In genomic region chr1:128102251-128102640, GRCm38 (mm10) we compare ENCODE assay signal across 8 mouse cellular contexts. TPM values are rescaled to one million over a fixed set of nuclear protein-coding genes. Genes with fewer than 3 reads are reported as not detected.
DNase-seq lines count a peak whose midpoint lies in the region; ATAC-seq and TF ChIP-seq lines count a peak whose summit lies in the region.

No protein-coding gene starts in this region.

- peak overlapping the region; percentile 57 for H3K9ac ChIP-seq in forebrain, embryonic 15.5 days (replicated peaks)
- H3K9ac ChIP-seq in intestine, embryonic 14.5 days (ENCODE audit: low read length): peak overlapping the region; percentile 46
- H3K9ac ChIP-seq in liver, embryonic 14.5 days (replicated peaks): peak overlapping the region; percentile 71
- no peak overlapping the region for H3K9ac ChIP-seq in neural tube, embryonic 11.5 days (ENCODE audit: low read length)

- H3K4me2 ChIP-seq in forebrain, embryonic 15.5 days (replicated peaks): peak overlapping the region; percentile 59
- H3K4me2 ChIP-seq in intestine, embryonic 14.5 days (ENCODE audit: low read length): peak overlapping the region; percentile 53
- H3K4me2 ChIP-seq in liver, embryonic 14.5 days (ENCODE audit: low read depth): peak overlapping the region; percentile 77
- peak overlapping the region; percentile 47 for H3K4me2 ChIP-seq in neural tube, embryonic 11.5 days (ENCODE audit: low read depth)

- H3K9me3 ChIP-seq in forebrain, embryonic 15.5 days: no peaks in the 10 kb centered on the region
- no peaks in the 10 kb centered on the region for H3K9me3 ChIP-seq in intestine, embryonic 14.5 days (ENCODE audit: control insufficient read depth, low read length)
- H3K9me3 ChIP-seq in liver, embryonic 14.5 days (ENCODE audit: control insufficient read depth, low read length): no peaks in the 10 kb centered on the region
- no peaks in the 10 kb centered on the region for H3K9me3 ChIP-seq in neural tube, embryonic 11.5 days (ENCODE audit: control insufficient read depth, low read length)

- H3K27ac ChIP-seq in forebrain, embryonic 15.5 days (replicated peaks): peak overlapping the region; percentile 96
- peak overlapping the region; percentile 85; the same call in 1 of the 2 replicates for H3K27ac ChIP-seq in intestine, embryonic 14.5 days (ENCODE audit: low read depth)
- H3K27ac ChIP-seq in liver, embryonic 14.5 days: peak overlapping the region; percentile 86
- no peak overlapping the region for H3K27ac ChIP-seq in neural tube, embryonic 11.5 days (ENCODE audit: low read depth, low read length)

- no peak for TF ChIP-seq EP300 in liver, embryonic 14.5 days (IDR thresholded peaks at IDR 0.05; ENCODE audit: low read depth)

- H3K4me3 ChIP-seq in forebrain, embryonic 15.5 days: peak overlapping the region; percentile 67
- H3K4me3 ChIP-seq in intestine, embryonic 14.5 days (ENCODE audit: low read depth, low read length): peak overlapping the region; percentile 70
- H3K4me3 ChIP-seq in liver, embryonic 14.5 days (ENCODE audit: insufficient read depth in 1 of 2, low read depth in 2 of 2, low read length in 2 of 2): peak overlapping the region; percentile 99
- peak overlapping the region; percentile 89 for H3K4me3 ChIP-seq in neural tube, embryonic 11.5 days (ENCODE audit: low read depth, low read length)

- DNase-seq in kidney, adult 18-20 months: peak; percentile 64
- no peak for DNase-seq in kidney, adult 9 months
- peak; percentile 85 for DNase-seq in c-Kit-positive CD71-positive TER-119-positive erythroid progenitor cells, embryonic 14.5 days (ENCODE audit: low spot score)
- DNase-seq in intestine, embryonic 14.5 days (ENCODE audit: low spot score): peak; percentile 79
- peak in 2 of 3 experiments; percentile 75 to 79 for DNase-seq in liver, embryonic 14.5 days (ENCODE audit: low read depth in 3 of 3, low spot score in 3 of 3)
- peak; percentile 57 for DNase-seq in neural tube, embryonic 11.5 days (ENCODE audit: low spot score)
- DNase-seq in thymus, postnatal 14 days: peak; percentile 66

- TF ChIP-seq CTCF in liver, embryonic 14.5 days (IDR thresholded peaks at IDR 0.05; ENCODE audit: low read depth): no peak

- peak; percentile 21 for ATAC-seq in forebrain, embryonic 15.5 days (replicated peaks)
- ATAC-seq in intestine, embryonic 14.5 days (replicated peaks; ENCODE audit: low FRiP score, low TSS enrichment, low read depth): peak; percentile 57
- ATAC-seq in liver, embryonic 14.5 days (ENCODE audit: insufficient read depth): peak; percentile 39
- ATAC-seq in neural tube, embryonic 11.5 days (ENCODE audit: insufficient read depth, low FRiP score, low TSS enrichment): peak; percentile 36

- H3K36me3 ChIP-seq in forebrain, embryonic 15.5 days: no peaks in the 10 kb centered on the region
- H3K36me3 ChIP-seq in intestine, embryonic 14.5 days (ENCODE audit: control insufficient read depth, insufficient read depth, low read length): no peaks in the 10 kb centered on the region
- no peaks in the 10 kb centered on the region for H3K36me3 ChIP-seq in liver, embryonic 14.5 days (replicated peaks; ENCODE audit: control insufficient read depth, insufficient read depth, low read depth)
- no peaks in the 10 kb centered on the region for H3K36me3 ChIP-seq in neural tube, embryonic 11.5 days (ENCODE audit: control insufficient read depth, insufficient read depth, low read length)

- H3K4me1 ChIP-seq in forebrain, embryonic 15.5 days: peaks cover 25% of the 10 kb centered on the region
- peaks cover 9% of the 10 kb centered on the region; the same call in 1 of the 2 replicates for H3K4me1 ChIP-seq in intestine, embryonic 14.5 days (replicated peaks; ENCODE audit: control insufficient read depth, insufficient read depth, low read length)
- peaks cover 5 to 6% of the 10 kb centered on the region in 2 experiments for H3K4me1 ChIP-seq in liver, embryonic 14.5 days (replicated peaks; ENCODE audit: control insufficient read depth in 2 of 2, insufficient read depth in 2 of 2, low read length in 1 of 2)
- peaks cover 5% of the 10 kb centered on the region; the same call in 1 of the 2 replicates for H3K4me1 ChIP-seq in neural tube, embryonic 11.5 days (ENCODE audit: control insufficient read depth, insufficient read depth, low read length)

- WGBS in forebrain, embryonic 15.5 days: 0% methylated on average over 15 of the region's 15 CpGs
- WGBS in intestine, embryonic 14.5 days: under 1% methylated on average over 15 of the region's 15 CpGs
- under 1% methylated on average over 15 of the region's 15 CpGs for WGBS in liver, embryonic 14.5 days (ENCODE audit: insufficient replicate concordance)
- WGBS in neural tube, embryonic 11.5 days: under 1% methylated on average over 15 of the region's 15 CpGs

- no peaks in the 10 kb centered on the region for H3K27me3 ChIP-seq in forebrain, embryonic 15.5 days
- H3K27me3 ChIP-seq in intestine, embryonic 14.5 days (replicated peaks; ENCODE audit: control insufficient read depth, insufficient read depth, low read length): no peaks in the 10 kb centered on the region
- no peaks in the 10 kb centered on the region for H3K27me3 ChIP-seq in liver, embryonic 14.5 days (ENCODE audit: control insufficient read depth, insufficient read depth, low read length)
- H3K27me3 ChIP-seq in neural tube, embryonic 11.5 days (ENCODE audit: control insufficient read depth, insufficient read depth, low read length): no peaks in the 10 kb centered on the region

RNA-seq across cellular contexts. Expression of gene Zranb3, which starts 0.6 kb away (rescaled TPM):
- 4.7 and 4.9 TPM in 2 replicates for polyA plus RNA-seq in forebrain, embryonic 15.5 days (2015; fragmentation: Nextera tagmentation; extraction: Ambion mirVana)
- polyA plus RNA-seq in intestine, embryonic 14.5 days (2014; fragmentation: Nextera tagmentation; extraction: Ambion mirVana): 8.4 and 11.4 TPM in 2 replicates
- 2.8 and 3.9 TPM in 2 replicates for polyA plus RNA-seq in liver, embryonic 14.5 days (2012; rRNA removed)
- polyA plus RNA-seq in liver, embryonic 14.5 days (2014; fragmentation: Nextera tagmentation; extraction: Ambion mirVana): 4.1 and 4.4 TPM in 2 replicates
- 14.5 TPM in 2 replicates for polyA plus RNA-seq in neural tube, embryonic 11.5 days (2014; fragmentation: Nextera tagmentation; extraction: Ambion mirVana)

RNA-seq across cellular contexts. Expression of gene R3hdm1, which starts 0.9 kb away (rescaled TPM):
- 96.8 and 99.4 TPM in 2 replicates for polyA plus RNA-seq in forebrain, embryonic 15.5 days (2015; fragmentation: Nextera tagmentation; extraction: Ambion mirVana)
- 67.4 and 70.9 TPM in 2 replicates for polyA plus RNA-seq in intestine, embryonic 14.5 days (2014; fragmentation: Nextera tagmentation; extraction: Ambion mirVana)
- 19.7 and 20.3 TPM in 2 replicates for polyA plus RNA-seq in liver, embryonic 14.5 days (2012; rRNA removed)
- polyA plus RNA-seq in liver, embryonic 14.5 days (2014; fragmentation: Nextera tagmentation; extraction: Ambion mirVana): 32.6 and 32.8 TPM in 2 replicates
- 91.1 and 91.6 TPM in 2 replicates for polyA plus RNA-seq in neural tube, embryonic 11.5 days (2014; fragmentation: Nextera tagmentation; extraction: Ambion mirVana)
